Mouse (Mus musculus): ENCODE data around the gene Insrr. TPM values are rescaled to one million over a fixed set of nuclear protein-coding genes. Genes with fewer than 3 reads are reported as not detected.
A peak's percentile ranks its signal among the peaks of the same experiment; 100 is the strongest.
"Not testable (repeated sequence)": the region's sequence is repeated elsewhere in the genome, so short reads cannot be mapped to it uniquely, and the experiment has no call there.

The Insrr gene
- total RNA-seq, 2 experiments from 2014 or later, result 0.15 TPM

GRCm38 (mm10) chr3:87829025-87829424, 32.3 kb downstream of the Insrr start:
- DNase-seq (ENCODE audit: low spot score in 2 of 2), result no peak

DNA sequence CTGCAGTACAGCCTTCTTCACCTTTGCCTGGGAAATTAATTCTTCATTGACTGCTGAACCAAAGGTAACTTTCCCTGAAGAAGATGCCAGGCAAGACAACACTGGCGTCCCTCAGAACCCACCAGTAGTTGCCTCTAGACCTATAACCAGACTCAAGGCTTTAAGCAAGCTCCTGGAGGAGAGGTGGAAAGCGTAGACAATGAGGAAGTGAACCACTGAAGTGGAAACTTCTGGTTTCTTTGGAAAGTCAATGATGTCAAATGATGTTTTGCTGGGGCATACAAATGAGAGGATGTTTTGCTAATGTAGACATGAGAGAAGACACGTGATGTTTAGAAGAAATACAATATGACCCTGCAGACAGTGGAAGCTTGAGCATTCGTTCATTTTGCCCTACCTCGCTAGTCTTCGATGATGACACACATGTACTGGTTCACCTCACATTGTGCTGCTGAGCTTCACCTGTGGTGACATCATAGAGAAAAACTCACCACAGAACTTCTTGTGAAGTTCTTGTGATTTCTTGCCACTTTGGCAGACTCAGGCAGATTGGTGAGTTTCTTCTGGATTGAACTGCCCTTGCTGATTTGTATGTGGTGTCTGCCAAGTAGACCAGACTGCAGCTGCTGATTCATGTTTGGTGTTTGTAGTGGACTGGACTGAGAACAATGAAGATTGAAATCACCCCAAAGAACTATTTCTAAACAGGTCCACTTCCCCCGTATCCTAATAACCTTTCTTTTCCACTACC, 35.5 kb downstream of the Insrr start:
- no peak for DNase-seq (ENCODE audit: low spot score in 2 of 2)

DNA sequence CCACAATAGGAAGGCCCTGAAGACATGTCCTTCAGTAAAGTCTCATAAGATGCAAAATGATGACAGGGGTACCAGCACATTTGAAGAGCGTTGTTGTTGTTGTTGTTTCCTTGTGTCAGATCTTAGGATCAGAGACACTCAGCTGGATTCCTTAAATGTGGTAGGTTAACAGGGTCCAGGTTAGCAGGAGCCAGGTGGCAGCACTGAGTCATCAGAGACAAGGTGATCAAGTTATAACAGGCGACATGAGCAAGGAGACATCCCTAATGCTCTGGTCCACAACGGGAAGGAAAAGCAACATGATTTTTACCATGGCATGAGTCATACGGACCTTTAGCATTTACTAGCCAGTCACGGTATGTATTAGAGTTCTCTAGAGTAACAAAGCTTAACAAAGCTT, 36.7 kb downstream of the Insrr start:
- no peak for DNase-seq (ENCODE audit: low spot score in 2 of 2)

DNA sequence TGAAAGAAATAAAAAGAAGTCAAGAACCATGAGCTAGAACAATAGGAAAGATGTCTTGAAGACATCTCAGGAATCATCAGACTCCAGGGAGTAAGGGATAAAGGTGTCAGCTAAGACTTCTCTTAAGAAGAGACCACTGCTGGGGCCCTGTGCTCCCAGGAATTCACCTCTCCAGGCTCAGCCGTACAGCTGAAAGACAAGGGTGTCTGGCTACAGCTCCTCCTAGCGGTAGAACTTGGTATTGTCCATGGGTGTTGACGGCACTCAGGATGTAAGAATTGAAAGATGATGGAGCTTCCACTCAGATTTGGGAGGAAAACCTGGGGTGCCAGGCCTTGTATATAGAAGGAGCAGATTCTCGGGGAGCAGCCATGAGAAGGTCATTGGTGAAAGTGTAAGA, 41.9 kb downstream of the Insrr start:
- peak; percentile 59 to 87 for DNase-seq (ENCODE audit: low spot score in 2 of 2)

DNA sequence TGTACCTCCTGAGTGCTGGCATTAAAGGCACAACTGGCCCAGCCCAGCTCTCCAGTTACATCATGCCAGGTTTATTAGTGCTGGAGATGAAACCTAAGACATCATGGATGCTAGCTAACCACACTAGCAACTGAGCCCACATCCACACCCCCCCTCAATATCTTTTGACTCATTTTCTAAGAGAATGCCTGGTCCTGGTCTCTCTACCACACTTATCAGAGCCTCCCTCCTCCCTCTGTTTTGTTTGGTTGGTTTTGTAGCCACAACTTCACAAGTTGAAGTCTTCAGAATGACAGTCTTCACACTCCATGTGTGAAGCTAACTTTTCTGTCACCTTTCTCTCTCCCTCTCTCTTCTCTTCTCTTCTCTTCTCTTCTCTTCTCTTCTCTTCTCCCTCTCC, 44.1 kb downstream of the Insrr start:
- DNase-seq (ENCODE audit: low spot score in 2 of 2), result no peak

GRCm38 (mm10) chr3:87844981-87845380, 48.2 kb downstream of the Insrr start:
- DNase-seq (ENCODE audit: low spot score in 2 of 2), result no peak

GRCm38 (mm10) chr3:87846186-87846585, 49.4 kb downstream of the Insrr start:
- no peak for DNase-seq (ENCODE audit: low spot score in 2 of 2)

- no peak for DNase-seq (ENCODE audit: low spot score in 2 of 2)
These were observed 49.9 kb downstream of the Insrr start, which contains the start of gene Sh2d2a for GRCm38 (mm10) chr3:87846650-87847110. TSS of gene Sh2d2a (plus strand) at chr3:87846755.

- DNase-seq (ENCODE audit: low spot score in 2 of 2), result no peak
These were observed 50.9 kb downstream of the Insrr start for GRCm38 (mm10) chr3:87847680-87848079.

- DNase-seq (ENCODE audit: low spot score in 2 of 2), result no peak
These were observed 52.4 kb downstream of the Insrr start for GRCm38 (mm10) chr3:87849117-87849516.

DNA sequence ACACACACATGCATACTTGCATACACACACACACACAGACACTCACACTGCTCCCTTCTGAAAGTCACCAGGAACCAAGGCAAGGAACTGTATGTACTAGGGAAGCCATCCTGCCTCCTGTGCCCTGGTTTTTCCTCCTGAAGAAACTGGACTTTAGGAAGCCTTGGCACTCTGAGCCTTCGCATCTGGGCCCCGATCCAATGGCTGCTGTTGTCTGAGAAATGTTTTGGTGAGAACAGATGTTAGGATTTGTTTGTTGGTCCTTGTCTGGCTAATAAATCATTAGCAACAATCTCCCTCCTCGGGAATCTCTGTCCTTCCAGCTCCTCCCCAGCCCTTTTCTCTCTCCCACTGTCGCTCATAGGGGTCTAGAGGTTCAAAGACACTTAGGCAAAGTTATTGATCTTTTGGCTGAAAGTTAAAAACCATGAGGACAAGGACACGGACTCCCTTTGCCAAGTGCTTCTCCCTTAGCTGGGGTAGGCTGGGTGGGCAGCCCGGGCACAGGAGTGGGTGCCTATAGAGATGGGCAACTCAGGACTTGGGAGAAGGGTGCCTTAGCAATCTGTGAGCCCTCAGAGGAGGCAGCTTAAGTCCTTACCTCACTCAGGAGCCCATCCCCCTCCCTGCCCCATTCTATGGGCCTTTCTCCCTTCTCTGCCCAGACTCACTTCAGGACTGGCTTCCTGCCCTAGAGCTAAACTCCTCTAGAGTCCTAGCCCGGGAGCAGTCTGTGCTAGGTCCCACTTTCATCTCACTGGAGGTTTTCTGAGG, 58.2 kb downstream of the Insrr start:
- no peak for DNase-seq (ENCODE audit: low spot score in 2 of 2)

DNA sequence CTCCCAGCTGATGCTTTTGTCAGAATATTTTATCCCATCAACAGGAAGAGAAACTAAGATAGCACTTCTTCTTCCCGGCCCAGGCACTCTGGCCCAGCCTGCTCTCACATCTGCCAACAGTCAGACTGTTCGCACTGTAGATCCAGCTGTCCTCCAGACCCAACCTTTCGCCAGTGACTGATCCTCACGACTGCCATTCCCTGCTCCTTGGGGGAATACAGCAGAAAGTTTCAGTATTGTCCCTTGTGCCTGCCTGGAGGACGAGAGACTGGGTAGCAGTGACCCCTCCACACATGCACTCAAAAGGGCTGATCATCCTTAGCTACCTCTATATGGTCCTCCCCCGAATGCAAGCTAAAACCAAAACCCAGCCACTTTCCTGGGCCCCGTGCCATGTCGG, 59.2 kb downstream of the Insrr start:
- no peak for DNase-seq (ENCODE audit: low spot score in 2 of 2)

GRCm38 (mm10) chr3:87857666-87858065, 60.9 kb downstream of the Insrr start:
- DNase-seq (ENCODE audit: low spot score in 2 of 2), result no peak

- DNase-seq (ENCODE audit: low spot score in 2 of 2), result peak; percentile 58 to 91
These were observed 63.1 kb downstream of the Insrr start for GRCm38 (mm10) chr3:87859813-87860212.

- DNase-seq (ENCODE audit: low spot score in 2 of 2), result not testable (repeated sequence)
These were observed 67.4 kb downstream of the Insrr start for GRCm38 (mm10) chr3:87864111-87864510.

Other genes starting within 250 kb of the Insrr start
- gene Arhgef11, start 179.4 kb upstream of the Insrr start, total RNA-seq (2021), result 10 to 100 TPM; 59.9 to 60.5 TPM
- 1 to 10 TPM in 1 of 2 experiments, under 1 TPM in 1; 0.89 to 1.1 TPM for gene Lrrc71, start 48.3 kb upstream of the Insrr start, total RNA-seq (2021)
- gene Ntrk1, start 1.8 kb upstream of the Insrr start, total RNA-seq (2021), result under 1 TPM; 0.25 to 0.32 TPM
- gene Pear1, start 27.4 kb downstream of the Insrr start, total RNA-seq (2021), result 10 to 100 TPM in 1 of 2 experiments, 1 to 10 TPM in 1; 7.1 to 11.6 TPM
- not detected for gene Sh2d2a, start 49.8 kb downstream of the Insrr start, total RNA-seq (2021)
- gene Prcc, start 88.7 kb downstream of the Insrr start, total RNA-seq (2021), result 10 to 100 TPM; 56.0 to 61.0 TPM
- 100 to 1,000 TPM; 144 to 153 TPM for gene Hdgf, start 109.4 kb downstream of the Insrr start, total RNA-seq (2021)
- gene Mrpl24, start 122.6 kb downstream of the Insrr start, total RNA-seq (2021), result 10 to 100 TPM; 52.3 to 55.2 TPM
- 10 to 100 TPM; 13.9 to 15.1 TPM for gene Isg20l2, start 133.4 kb downstream of the Insrr start, total RNA-seq (2021)
- 10 to 100 TPM; 22.3 to 22.8 TPM for gene Rrnad1, start 133.8 kb downstream of the Insrr start, total RNA-seq (2021)
- 1 to 10 TPM; 1.4 to 2.6 TPM for gene Crabp2, start 151.7 kb downstream of the Insrr start, total RNA-seq (2021)
- 1 to 10 TPM; 3.6 to 4.7 TPM for gene Nes, start 174.1 kb downstream of the Insrr start, total RNA-seq (2021)
- gene Bcan, start 203.3 kb downstream of the Insrr start, total RNA-seq (2021), result 100 to 1,000 TPM; 281 to 298 TPM
- 10 to 100 TPM; 33.0 to 33.4 TPM for gene Hapln2, start 230.6 kb downstream of the Insrr start, total RNA-seq (2021)
- 10 to 100 TPM; 16.3 to 16.5 TPM for gene Gpatch4, start 246.2 kb downstream of the Insrr start, total RNA-seq (2021)